Mouse (Mus musculus) C2C12 (cell line): ENCODE data around the gene Ubc. TPM values are rescaled to one million over a fixed set of nuclear protein-coding genes. Genes with fewer than 3 reads are reported as not detected.

ENCODE experiments used
- H3K27me3 ChIP-seq: one replicate; pipeline ENCODE4 v1.6.1; 2011; ENCODE audit not compliant: control insufficient read depth, insufficient read depth, insufficient read length
- H3K36me3 ChIP-seq: one replicate; pipeline ENCODE4 v1.6.1; 2011; ENCODE audit not compliant: control insufficient read depth, insufficient read depth
- H3K4me3 ChIP-seq: one replicate; pipeline ENCODE4 v1.5.1; 2011; ENCODE audit warnings: mild to moderate bottlenecking, control low read depth; ENCODE audit not compliant: poor library complexity, insufficient read depth, severe bottlenecking
- H3K79me2 ChIP-seq: one replicate; pipeline ENCODE4 v1.6.1; 2011; ENCODE audit not compliant: control insufficient read depth, insufficient read depth
- H3K79me3 ChIP-seq: one replicate; pipeline ENCODE4 v1.6.1; 2011; ENCODE audit warnings: low read depth, control low read depth
- H3ac ChIP-seq: one replicate; pipeline ENCODE3; 2011; ENCODE audit warnings: low read depth; ENCODE audit not compliant: control insufficient read depth, insufficient read length
- CEBPB ChIP-seq: IDR thresholded peaks from one replicate; pipeline ENCODE4 v1.6.1; 2011; ENCODE audit warnings: low read depth, mild to moderate bottlenecking, control low read depth, moderate library complexity
- CTCF ChIP-seq: IDR thresholded peaks from one replicate; pipeline ENCODE4 v1.5.1; 2011; ENCODE audit not compliant: control insufficient read depth, insufficient read depth, insufficient read length
- FOSL1 ChIP-seq: IDR thresholded peaks from one replicate; pipeline ENCODE4 v1.8.0; 2011; ENCODE audit warnings: mild to moderate bottlenecking, low read length; ENCODE audit not compliant: poor library complexity, insufficient read depth, severe bottlenecking
- MAX ChIP-seq: IDR thresholded peaks from one replicate; pipeline ENCODE4 v1.6.1; 2011; ENCODE audit warnings: mild to moderate bottlenecking, control low read depth
- MYOD1 ChIP-seq: IDR thresholded peaks from one replicate; pipeline ENCODE4 v1.6.1; 2011; ENCODE audit warnings: low read depth; ENCODE audit not compliant: control insufficient read depth, insufficient read length
- MYOG ChIP-seq: IDR thresholded peaks from one replicate; pipeline ENCODE4 v1.6.1; 2011; ENCODE audit not compliant: control insufficient read depth, insufficient read length; ENCODE audit errors: extremely low read depth
- USF1 ChIP-seq: IDR thresholded peaks from one replicate; pipeline ENCODE4 v1.6.1; 2011; ENCODE audit warnings: low read depth, mild to moderate bottlenecking, control low read depth, moderate library complexity
- polyA plus RNA-seq: library from polyadenylated mRNA; unstranded; fragments of >200 nt; fragmentation: generic; extraction: Trizol; gene quantifications from one replicate; pipeline ENCODE4 v1.2.1, GENCODE M21; 2012; ENCODE audit warnings: missing spikeins

The Ubc gene
- polyA plus RNA-seq, 1 experiment = 918 TPM

DNA sequence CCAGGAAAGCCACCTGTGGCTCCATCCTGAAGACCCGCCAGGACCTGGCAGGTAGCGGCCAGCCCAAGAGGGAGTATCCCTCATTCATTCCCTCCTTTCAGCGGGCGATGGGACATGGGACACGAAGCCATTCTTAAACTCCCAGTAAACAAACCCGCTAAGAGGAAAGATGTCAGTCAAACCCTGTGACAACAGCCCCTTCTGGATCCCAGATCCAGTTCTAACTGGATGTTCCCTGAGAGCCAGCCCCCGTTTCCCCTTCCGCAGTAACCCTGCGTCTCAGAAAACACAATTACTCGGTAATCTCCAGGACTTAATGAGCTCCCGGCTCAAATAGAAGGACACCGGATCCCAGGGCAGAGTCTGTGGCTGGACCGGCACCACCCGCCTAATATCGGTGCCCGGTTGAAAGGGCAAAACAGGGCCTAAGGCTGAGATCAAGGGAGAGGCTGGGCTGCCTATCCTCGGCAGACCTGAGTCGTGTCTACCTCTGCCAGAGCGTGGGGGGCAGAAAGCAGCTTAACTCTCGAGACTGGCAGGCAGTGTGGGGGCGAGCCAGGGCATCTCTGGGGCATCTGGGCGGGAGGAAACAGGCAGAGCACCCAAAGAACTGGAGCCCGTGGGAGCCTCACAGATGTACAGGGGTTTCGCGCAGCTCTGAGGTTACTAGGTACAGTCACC, 50.0 kb downstream of the Ubc start:
- H3K79me2 ChIP-seq = peaks cover 27% of the 10 kb centered on the region
- peak overlapping the region; percentile 84 for H3ac ChIP-seq
- no peaks in the 10 kb centered on the region for H3K36me3 ChIP-seq
- peaks cover 3% of the 10 kb centered on the region for H3K79me3 ChIP-seq
- TF ChIP-seq MYOG (no peak), CEBPB (no peak), CTCF (no peak), MYOD1 (no peak), USF1 (no peak)
- H3K27me3 ChIP-seq = no peaks in the 10 kb centered on the region
- H3K4me3 ChIP-seq = peak overlapping the region; percentile 56

DNA sequence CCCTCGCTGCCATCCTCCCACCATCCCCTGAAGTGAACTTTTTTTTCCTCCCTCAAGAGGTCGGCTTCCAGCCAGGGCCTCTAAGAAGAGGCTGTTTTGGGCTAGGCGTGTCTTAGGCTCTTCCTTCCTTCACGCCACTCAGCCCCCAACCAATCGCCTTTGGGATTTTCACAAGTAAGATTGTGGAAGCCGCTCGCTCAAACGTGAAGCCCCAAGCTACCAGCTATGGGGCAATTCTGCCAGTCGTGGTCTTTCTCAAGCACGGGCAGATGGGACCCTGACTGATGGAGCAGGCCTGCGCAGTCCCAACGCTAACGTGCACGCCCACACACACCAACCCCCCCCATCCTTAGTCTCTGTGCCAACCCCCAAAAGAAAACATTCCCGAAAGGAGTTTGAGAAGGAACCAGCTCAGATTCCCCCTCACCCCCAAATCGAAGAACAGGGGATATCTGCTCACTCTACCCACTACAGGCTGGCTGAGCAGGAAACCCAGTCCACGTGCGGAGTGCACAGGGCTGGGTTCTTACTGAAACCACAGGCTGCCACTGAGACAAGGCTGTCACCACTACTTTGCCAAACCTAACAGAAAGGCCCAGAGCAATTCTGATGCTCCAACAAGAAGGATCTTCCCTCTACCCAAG, 50.8 kb downstream of the Ubc start:
- Histone ChIP-seq H3K4me3 (no peak overlapping the region), H3K79me3 (peaks cover 3% of the 10 kb centered on the region), H3ac (no peak overlapping the region), H3K79me2 (peaks cover 27% of the 10 kb centered on the region), H3K36me3 (no peaks in the 10 kb centered on the region), H3K27me3 (no peaks in the 10 kb centered on the region)
- no peak for TF ChIP-seq MAX
- TF ChIP-seq FOSL1 = no peak
- TF ChIP-seq MYOD1 = no peak
- no peak for TF ChIP-seq MYOG
- no peak for TF ChIP-seq USF1
- no peak for TF ChIP-seq CEBPB
- TF ChIP-seq CTCF = no peak

DNA sequence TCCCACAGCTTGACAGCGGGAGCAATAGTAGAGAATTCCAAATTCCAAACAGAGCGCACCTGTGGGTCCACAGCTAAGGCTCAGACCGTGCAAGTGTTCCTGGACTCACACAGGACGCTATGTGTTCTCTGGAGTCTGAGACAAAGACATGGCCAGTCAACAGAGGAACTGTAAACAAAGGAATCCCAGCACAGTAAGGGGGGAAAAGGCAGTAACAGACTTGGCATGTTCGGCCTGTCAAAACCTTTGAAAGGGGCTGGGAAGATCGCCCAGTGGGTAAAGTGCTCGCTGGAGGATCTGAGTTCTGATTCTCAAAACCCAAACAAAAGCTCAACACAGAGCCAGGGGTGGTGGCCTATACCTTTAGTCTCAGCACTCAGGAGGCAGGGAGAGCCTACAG, 52.5 kb downstream of the Ubc start:
- H3K79me2 ChIP-seq = peaks cover 27% of the 10 kb centered on the region
- no peak overlapping the region for H3ac ChIP-seq
- H3K4me3 ChIP-seq = no peak overlapping the region
- no peaks in the 10 kb centered on the region for H3K27me3 ChIP-seq
- TF ChIP-seq CEBPB = no peak
- no peaks in the 10 kb centered on the region for H3K36me3 ChIP-seq
- peaks cover 3% of the 10 kb centered on the region for H3K79me3 ChIP-seq

DNA sequence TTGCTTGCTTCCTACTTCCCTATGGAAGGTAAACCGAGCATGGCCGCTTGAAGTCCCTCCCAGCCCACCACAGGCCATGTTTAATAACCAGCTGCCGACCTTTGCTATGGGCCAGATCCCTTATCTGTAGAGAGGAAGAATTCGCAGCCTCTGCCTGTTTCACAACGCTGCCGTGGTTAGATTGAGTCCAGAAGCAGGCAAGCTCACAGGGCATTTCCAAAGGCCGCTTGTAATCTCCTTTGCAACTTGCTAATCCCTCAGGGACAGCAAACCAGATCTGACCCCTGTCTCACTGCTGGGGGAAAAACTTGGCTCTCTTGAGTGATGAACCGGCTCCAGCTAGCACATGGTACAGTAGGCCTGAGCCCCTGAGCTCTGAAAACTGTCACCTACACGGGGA, 53.0 kb downstream of the Ubc start:
- no peak overlapping the region for H3ac ChIP-seq
- peaks cover 27% of the 10 kb centered on the region for H3K79me2 ChIP-seq
- no peaks in the 10 kb centered on the region for H3K36me3 ChIP-seq
- H3K79me3 ChIP-seq = peaks cover 3% of the 10 kb centered on the region
- no peak for TF ChIP-seq USF1
- no peak for TF ChIP-seq FOSL1
- no peak for TF ChIP-seq CTCF
- no peak for TF ChIP-seq MYOG
- no peak for TF ChIP-seq CEBPB
- no peak for TF ChIP-seq MAX
- no peak for TF ChIP-seq MYOD1
- no peaks in the 10 kb centered on the region for H3K27me3 ChIP-seq
- no peak overlapping the region for H3K4me3 ChIP-seq

Other genes starting within 250 kb of the Ubc start
- gene Ncor2, start 211.0 kb downstream of the Ubc start, polyA plus RNA-seq = 91.1 TPM
- 31.4 TPM for gene Scarb1, start 49.1 kb downstream of the Ubc start, polyA plus RNA-seq
- gene Gm10382, start 880 bp downstream of the Ubc start, polyA plus RNA-seq = 2.2 TPM
- gene Dhx37, start 43.9 kb upstream of the Ubc start, polyA plus RNA-seq = 25.2 TPM
- 29.4 TPM for gene Bri3bp, start 51.4 kb upstream of the Ubc start, polyA plus RNA-seq
- 53.3 TPM for gene Aacs, start 85.6 kb upstream of the Ubc start, polyA plus RNA-seq
- gene Tmem132b, start 141.6 kb upstream of the Ubc start, polyA plus RNA-seq = under 0.01 TPM